Mouse (Mus musculus) granulocyte monocyte progenitor cell, adult 5-6 weeks (primary cell): ENCODE measurements around the gene Phactr2. TPM values are rescaled to one million over a fixed set of nuclear protein-coding genes. Genes with fewer than 3 reads are reported as not detected.

ENCODE experiments used
- ATAC-seq: replicated peaks from 2 replicates; pipeline ENCODE4 v1.8.0; 2016; ENCODE audit warnings: mild to moderate bottlenecking, moderate TSS enrichment, inconsistent platforms; ENCODE audit not compliant: poor library complexity, severe bottlenecking
- total RNA-seq, 2 experiments: library from RNA; stranded (forward) in 1 of 2; stranded (reverse) in 1 of 2; fragments of 200-712, 200-1000 nt in 1 of 2; fragments of >200 nt in 1 of 2; fragmentation: Nextera tagmentation in 1 of 2; gene quantifications; 2 replicates each; pipeline ENCODE4 v1.2.3; 2014 to 2017

The Phactr2 gene
- total RNA-seq, 2 experiments from 2014 or later, result 15.8 to 27.3 TPM

- ATAC-seq, result peak; percentile 90
Observed at GRCm38 (mm10) chr10:13184170-13184766, 289.9 kb downstream of the Phactr2 start.

- no peak for ATAC-seq
Observed at GRCm38 (mm10) chr10:13180211-13180610, 294.0 kb downstream of the Phactr2 start.

- no peak for ATAC-seq
Observed at GRCm38 (mm10) chr10:13177973-13178624, 296.1 kb downstream of the Phactr2 start, which contains the start of gene Zc2hc1b. Gene Zc2hc1b (minus strand): TSS chr10:13178023.

GRCm38 (mm10) chr10:13175866-13176265, 298.3 kb downstream of the Phactr2 start:
- peak; percentile 72 for ATAC-seq

GRCm38 (mm10) chr10:13172798-13173221, 301.4 kb downstream of the Phactr2 start:
- peak; percentile 80 for ATAC-seq

GRCm38 (mm10) chr10:13171461-13171860, 302.8 kb downstream of the Phactr2 start:
- ATAC-seq, result no peak

GRCm38 (mm10) chr10:13170739-13171448, 303.3 kb downstream of the Phactr2 start:
- ATAC-seq, result no peak

- ATAC-seq, result no peak
Observed at GRCm38 (mm10) chr10:13168461-13168860, 305.8 kb downstream of the Phactr2 start.

GRCm38 (mm10) chr10:13162031-13162430, 312.2 kb downstream of the Phactr2 start:
- ATAC-seq, result no peak

- ATAC-seq, result no peak
Observed at GRCm38 (mm10) chr10:13160913-13161312, 313.3 kb downstream of the Phactr2 start.

Other genes starting within 250 kb of the Phactr2 start
- 77.6 and 108 TPM in 2 replicates for gene Fuca2, start 25.1 kb upstream of the Phactr2 start, total RNA-seq (2014; fragmentation: Nextera tagmentation)
- 101 and 111 TPM in 2 replicates for gene Fuca2, start 25.1 kb upstream of the Phactr2 start, total RNA-seq (2017)
- 8.9 and 12.2 TPM in 2 replicates for gene Adat2, start 78.5 kb upstream of the Phactr2 start, total RNA-seq (2014; fragmentation: Nextera tagmentation)
- 5.8 and 7.9 TPM in 2 replicates for gene Adat2, start 78.5 kb upstream of the Phactr2 start, total RNA-seq (2017)
- 22.5 and 36.2 TPM in 2 replicates for gene Pex3, start 78.7 kb upstream of the Phactr2 start, total RNA-seq (2014; fragmentation: Nextera tagmentation)
- gene Pex3, start 78.7 kb upstream of the Phactr2 start, total RNA-seq (2017), result 17.2 and 20.2 TPM in 2 replicates